Mouse (Mus musculus): ENCODE measurements at regions not wholly inside any gene's neighbourhood (a gene's known extent, or its start where the extent isn't known, plus 50 kb on each side); places are given as distances from the start of the nearest gene placed in this dataset.

DNA sequence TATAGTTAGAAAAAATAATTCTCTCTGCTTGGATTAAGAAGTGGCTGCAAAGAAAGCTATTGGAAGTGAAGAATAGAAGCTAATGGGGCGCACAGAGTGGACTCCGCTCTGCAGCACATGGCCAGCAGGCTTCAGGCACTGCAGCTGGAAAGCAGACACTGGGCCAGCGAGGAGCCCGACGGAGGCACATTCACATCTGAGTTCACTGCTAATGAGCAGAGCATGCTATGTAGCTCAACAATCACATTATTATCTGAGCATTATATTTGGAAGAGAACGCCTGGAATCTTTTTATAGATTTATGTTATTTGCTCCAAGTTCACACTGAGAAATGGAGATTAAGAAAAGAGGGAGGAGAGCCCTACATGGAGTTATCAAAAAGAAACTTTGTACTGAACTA, 752.8 kb downstream of the Adgrl2 start:
- no peak for TF ChIP-seq CTCF (IDR thresholded peaks at IDR 0.05; ENCODE audit: control insufficient read depth, insufficient read depth, insufficient read length)
- TF ChIP-seq CEBPB (IDR thresholded peaks at IDR 0.05; ENCODE audit: low read depth) = no peak
- no peak for TF ChIP-seq USF1 (IDR thresholded peaks at IDR 0.05; ENCODE audit: low read depth)
- TF ChIP-seq MYOD1 (IDR thresholded peaks at IDR 0.05; ENCODE audit: control insufficient read depth, insufficient read length, low read depth) = no peak
- no peak for TF ChIP-seq MAX (IDR thresholded peaks at IDR 0.05)
- TF ChIP-seq MYOG (IDR thresholded peaks at IDR 0.05; ENCODE audit: control insufficient read depth, extremely low read depth, insufficient read length) = no peak
- no peak for TF ChIP-seq FOSL1 (IDR thresholded peaks at IDR 0.05; ENCODE audit: insufficient read depth, low read length, poor library complexity, severe bottlenecking)
